Mouse (Mus musculus): ENCODE data around the gene Ltbp3. TPM values are rescaled to one million over a fixed set of nuclear protein-coding genes. Genes with fewer than 3 reads are reported as not detected.

Ltbp3 gene
- total and polyA plus RNA-seq, 3 experiments, result 0.13 to 0.22 TPM; not detected in 1

DNA sequence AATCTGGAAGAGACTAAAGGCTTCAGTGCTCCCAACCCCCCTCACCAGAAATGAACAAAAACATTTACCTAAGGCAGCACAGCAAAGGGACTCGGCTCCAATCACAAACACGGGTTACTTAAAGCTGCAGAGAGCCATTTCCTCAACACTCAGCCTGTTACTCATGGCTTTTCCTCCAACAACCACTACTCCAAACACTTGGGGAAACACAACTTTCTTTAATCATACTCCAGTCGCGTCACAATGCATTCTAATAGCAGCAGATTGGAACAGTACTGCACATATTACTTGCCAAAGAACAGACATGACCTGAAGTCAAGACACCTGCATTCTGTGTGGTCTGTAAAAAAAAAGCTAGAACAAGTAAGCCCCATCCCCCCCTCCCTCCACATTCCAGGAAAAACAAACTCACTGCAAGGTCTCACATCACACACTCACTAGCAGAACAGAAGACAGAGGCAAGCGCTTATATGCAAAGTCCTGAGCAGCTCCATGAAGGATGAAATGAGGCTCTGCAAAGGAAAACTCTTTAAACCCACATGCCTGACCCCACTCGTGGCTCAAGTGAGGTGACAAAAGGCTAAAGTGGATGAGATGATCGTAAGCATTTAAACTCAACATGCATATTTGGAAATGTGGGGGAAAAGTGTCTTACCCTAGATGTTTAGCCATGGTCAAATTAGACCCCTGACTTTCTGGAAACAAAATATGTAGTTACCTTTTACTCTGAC lies 56.8 kb downstream of the Ltbp3 start:
- Histone ChIP-seq H3K36me3 (replicated peaks) (peaks cover 60% of the 10 kb centered on the region), H3K4me1 (ENCODE audit: insufficient read depth, low read depth, low read length) (peaks cover 45% of the 10 kb centered on the region), H3K9me3 (replicated peaks) (no peaks in the 10 kb centered on the region), H3K27me3 (ENCODE audit: insufficient read depth, low read length) (no peaks in the 10 kb centered on the region), H3K4me3 (ENCODE audit: low read depth, low read length) (peak overlapping the region; percentile 88)
- no peak for DNase-seq (ENCODE audit: low spot score)
- ATAC-seq (ENCODE audit: extremely low read depth, insufficient number of reproducible peaks, low FRiP score, poor library complexity, severe bottlenecking), result no peak
- no peak; the same call in 1 of the 2 replicates for TF ChIP-seq POLR2AphosphoS5 (IDR thresholded peaks at IDR 0.05; ENCODE audit: insufficient replicate concordance, low read depth, low read length)

DNA sequence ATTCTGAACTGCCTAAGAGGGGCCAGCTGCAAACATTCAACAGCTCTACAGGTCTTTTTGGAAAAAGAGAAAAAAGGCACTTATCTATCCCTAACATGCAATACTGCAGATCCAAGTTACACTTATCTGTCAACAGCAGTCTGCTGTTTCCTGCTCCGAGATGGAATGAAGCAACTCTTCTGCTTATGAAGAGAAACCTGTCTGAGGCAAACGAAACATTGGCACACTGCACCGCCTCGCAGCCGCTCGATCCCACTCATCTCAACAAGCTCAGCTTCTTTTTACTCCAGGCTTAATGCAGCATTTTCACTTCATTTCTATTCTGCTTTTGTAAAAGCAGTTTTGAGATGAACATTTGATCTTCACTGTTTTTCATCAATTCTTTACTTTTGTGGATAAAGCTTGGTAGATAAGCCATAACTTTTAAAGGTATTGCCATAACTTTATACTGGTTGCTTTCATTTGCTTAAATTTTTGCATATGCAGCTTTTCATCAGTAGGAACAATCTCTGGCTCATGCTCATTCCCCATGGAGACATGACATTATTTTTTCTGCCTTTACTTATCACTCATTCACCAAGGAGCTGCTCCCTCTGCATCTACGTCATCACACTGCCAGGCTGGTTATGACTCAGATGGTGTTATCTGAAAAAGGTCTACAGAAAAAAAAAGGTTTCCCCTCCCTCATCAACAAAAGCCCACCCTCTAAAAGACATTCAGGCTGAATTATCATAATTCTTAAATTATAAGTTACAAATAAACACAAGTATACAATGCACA lies 58.2 kb downstream of the Ltbp3 start:
- ATAC-seq (ENCODE audit: extremely low read depth, insufficient number of reproducible peaks, low FRiP score, poor library complexity, severe bottlenecking) (no peak), DNase-seq (ENCODE audit: low spot score) (no peak)
- Histone ChIP-seq H3K9me3 (replicated peaks) (no peaks in the 10 kb centered on the region), H3K4me3 (ENCODE audit: low read depth, low read length) (peak overlapping the region; percentile 88), H3K36me3 (replicated peaks) (peaks cover 60% of the 10 kb centered on the region), H3K4me1 (ENCODE audit: insufficient read depth, low read depth, low read length) (peaks cover 43% of the 10 kb centered on the region), H3K27me3 (ENCODE audit: insufficient read depth, low read length) (no peaks in the 10 kb centered on the region)
- TF ChIP-seq TAL1 (conservative IDR thresholded peaks at IDR 0.05; ENCODE audit: low read depth, low read length), result peak; percentile 72
- no peak for TF ChIP-seq GATA2 (IDR thresholded peaks at IDR 0.05; ENCODE audit: borderline replicate concordance, low read depth, low read length)
- TF ChIP-seq POLR2AphosphoS5 (IDR thresholded peaks at IDR 0.05; ENCODE audit: insufficient replicate concordance, low read depth, low read length), result no peak; the same call in 1 of the 2 replicates

DNA sequence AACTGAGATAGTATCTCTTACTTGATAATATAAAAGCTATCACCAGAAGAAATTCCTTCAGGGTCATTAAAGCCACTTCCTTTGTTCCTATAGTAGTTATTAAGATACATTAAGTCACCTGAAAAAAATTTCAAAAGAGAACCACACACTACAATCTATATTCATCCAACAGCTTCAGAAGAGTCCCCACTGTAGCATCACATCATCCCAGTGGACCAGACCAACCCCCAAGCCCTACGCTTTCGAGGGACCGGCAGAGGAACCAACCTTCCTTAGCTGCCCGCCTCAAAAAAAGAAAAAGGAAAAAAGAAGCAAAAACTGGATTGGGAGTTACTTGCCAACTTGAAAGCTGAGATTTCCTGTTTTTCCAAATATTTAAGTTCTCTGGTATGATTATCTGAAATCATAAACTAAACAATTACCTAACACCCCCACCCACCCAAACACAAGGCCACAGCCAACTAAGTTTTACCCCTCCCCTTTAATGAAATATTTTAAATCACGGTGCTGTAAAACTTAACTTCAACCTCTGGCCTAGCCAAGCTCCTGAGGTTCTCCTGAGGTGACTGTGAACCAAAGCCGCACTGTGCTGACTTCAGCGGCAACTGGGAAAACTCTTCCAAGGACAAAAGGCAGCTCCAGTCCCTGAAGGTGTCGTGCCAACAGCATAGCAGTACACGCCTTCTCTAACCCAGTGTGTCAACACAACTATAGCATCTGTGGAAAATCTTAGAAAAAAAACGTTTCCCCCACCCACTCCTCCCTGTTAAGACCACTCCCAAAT lies 59.1 kb downstream of the Ltbp3 start:
- Histone ChIP-seq H3K36me3 (replicated peaks) (peaks cover 58% of the 10 kb centered on the region), H3K27me3 (ENCODE audit: insufficient read depth, low read length) (no peaks in the 10 kb centered on the region), H3K4me3 (ENCODE audit: low read depth, low read length) (peak overlapping the region; percentile 88), H3K4me1 (ENCODE audit: insufficient read depth, low read depth, low read length) (peaks cover 44% of the 10 kb centered on the region), H3K9me3 (replicated peaks) (no peaks in the 10 kb centered on the region)
- no peak for TF ChIP-seq CTCF (IDR thresholded peaks at IDR 0.05; ENCODE audit: low read depth, low read length)
- no peak for TF ChIP-seq GATA1 (IDR thresholded peaks at IDR 0.05; ENCODE audit: borderline replicate concordance, low read length)
- TF ChIP-seq POLR2AphosphoS5 (IDR thresholded peaks at IDR 0.05; ENCODE audit: insufficient replicate concordance, low read depth, low read length), result peak; percentile 93; the same call in 1 of the 2 replicates
- DNase-seq (ENCODE audit: low spot score) (no peak), ATAC-seq (ENCODE audit: extremely low read depth, insufficient number of reproducible peaks, low FRiP score, poor library complexity, severe bottlenecking) (no peak)

DNA sequence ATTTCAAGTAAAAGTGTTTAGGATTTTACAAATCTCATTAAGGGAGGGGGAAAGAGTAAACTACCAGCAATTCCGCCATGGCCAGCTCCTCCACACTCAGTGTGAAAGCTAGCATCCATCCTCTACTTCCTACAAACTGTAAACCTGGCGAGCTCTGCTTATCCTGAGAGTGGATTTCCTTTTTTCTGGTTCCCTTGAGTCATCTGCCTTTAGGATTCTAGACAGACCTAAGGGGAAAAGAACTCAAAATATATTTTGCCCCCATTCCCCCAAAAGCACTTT lies 59.6 kb downstream of the Ltbp3 start:
- Histone ChIP-seq H3K27me3 (ENCODE audit: insufficient read depth, low read length) (no peaks in the 10 kb centered on the region), H3K36me3 (replicated peaks) (peaks cover 53% of the 10 kb centered on the region), H3K4me3 (ENCODE audit: low read depth, low read length) (peak overlapping the region; percentile 88), H3K4me1 (ENCODE audit: insufficient read depth, low read depth, low read length) (peaks cover 44% of the 10 kb centered on the region), H3K9me3 (replicated peaks) (no peaks in the 10 kb centered on the region)
- DNase-seq (ENCODE audit: low spot score) (no peak), ATAC-seq (ENCODE audit: extremely low read depth, insufficient number of reproducible peaks, low FRiP score, poor library complexity, severe bottlenecking) (no peak)
- TF ChIP-seq CTCF (IDR thresholded peaks at IDR 0.05; ENCODE audit: low read depth, low read length) (no peak), GATA1 (IDR thresholded peaks at IDR 0.05; ENCODE audit: borderline replicate concordance, low read length) (no peak), GATA2 (IDR thresholded peaks at IDR 0.05; ENCODE audit: borderline replicate concordance, low read depth, low read length) (no peak)

DNA sequence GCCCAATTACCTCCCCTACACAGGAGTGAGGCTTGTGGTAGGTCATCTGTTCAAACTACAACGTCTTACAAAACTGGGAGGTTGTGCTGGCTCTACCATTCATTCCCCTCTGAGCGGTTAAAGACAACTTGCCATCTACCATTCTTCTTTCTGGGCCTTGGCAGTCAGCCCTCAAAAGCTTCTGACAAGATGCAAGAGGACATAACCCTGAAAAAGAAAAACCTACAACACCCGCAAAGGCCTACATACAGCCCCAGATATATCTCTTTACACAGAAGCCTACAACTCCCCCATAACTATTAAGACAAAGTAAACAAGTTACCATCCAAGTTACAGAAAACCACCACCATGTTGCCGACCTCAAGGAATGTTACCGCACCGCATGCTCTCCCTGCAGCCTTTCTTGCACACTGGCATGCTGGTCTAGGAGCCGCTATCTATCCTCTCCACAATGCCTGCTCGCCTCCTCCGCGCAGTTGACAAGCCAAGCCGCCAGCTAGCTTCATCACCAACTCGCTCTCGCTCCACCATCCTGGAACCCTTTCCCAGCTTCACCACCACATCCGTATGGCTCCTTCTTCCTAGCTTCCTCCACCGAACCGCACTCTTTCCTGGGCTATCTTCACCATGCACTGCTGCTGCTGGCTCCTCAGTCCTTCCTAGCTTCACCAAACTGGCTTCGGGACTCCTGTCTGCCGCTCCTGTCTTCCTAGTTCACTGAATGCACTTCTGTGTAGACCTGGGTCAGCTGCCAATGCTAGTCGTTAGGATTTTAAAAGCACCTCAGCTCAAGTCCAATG lies 60.1 kb downstream of the Ltbp3 start:
- no peaks in the 10 kb centered on the region for H3K9me3 ChIP-seq (replicated peaks)
- H3K4me3 ChIP-seq (ENCODE audit: low read depth, low read length), result peak overlapping the region; percentile 88
- H3K4me1 ChIP-seq (ENCODE audit: insufficient read depth, low read depth, low read length), result peaks cover 47% of the 10 kb centered on the region
- no peak for TF ChIP-seq GATA1 (IDR thresholded peaks at IDR 0.05; ENCODE audit: borderline replicate concordance, low read length)
- TF ChIP-seq POLR2AphosphoS5 (IDR thresholded peaks at IDR 0.05; ENCODE audit: insufficient replicate concordance, low read depth, low read length), result peak; percentile 96; the same call in 1 of the 2 replicates
- TF ChIP-seq TAL1 (conservative IDR thresholded peaks at IDR 0.05; ENCODE audit: low read depth, low read length), result no peak
- no peaks in the 10 kb centered on the region for H3K27me3 ChIP-seq (ENCODE audit: insufficient read depth, low read length)
- no peak for DNase-seq (ENCODE audit: low spot score)
- ATAC-seq (ENCODE audit: extremely low read depth, insufficient number of reproducible peaks, low FRiP score, poor library complexity, severe bottlenecking), result no peak
- peaks cover 47% of the 10 kb centered on the region for H3K36me3 ChIP-seq (replicated peaks)

DNA sequence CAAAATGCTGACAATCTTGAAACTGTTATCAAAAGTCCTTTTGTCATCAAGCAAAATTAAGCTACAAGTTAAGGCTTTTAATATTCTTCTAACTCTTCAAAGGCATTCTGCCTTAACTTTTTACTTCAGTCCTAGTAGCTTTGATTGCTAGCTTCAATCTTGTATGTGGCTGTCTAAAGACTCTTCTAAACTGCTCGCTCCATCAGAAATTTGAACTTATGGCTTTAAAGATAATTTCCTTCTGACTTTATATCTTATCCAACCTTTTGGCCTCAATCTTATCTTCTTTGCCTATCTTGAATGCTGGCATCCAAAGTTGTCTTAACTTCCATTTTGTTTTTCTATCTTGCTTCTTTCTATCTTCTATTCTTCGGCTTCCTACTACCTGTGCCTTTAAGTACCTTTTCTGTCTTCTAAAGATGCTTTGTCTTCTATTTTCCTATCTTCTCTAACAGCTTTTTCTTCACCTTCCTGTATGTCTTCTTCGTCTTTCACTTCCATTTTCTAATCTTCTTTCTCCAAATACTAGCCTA lies 60.8 kb downstream of the Ltbp3 start:
- H3K36me3 ChIP-seq (replicated peaks), result peaks cover 41% of the 10 kb centered on the region
- H3K4me1 ChIP-seq (ENCODE audit: insufficient read depth, low read depth, low read length), result peaks cover 48% of the 10 kb centered on the region
- peak overlapping the region; percentile 88 for H3K4me3 ChIP-seq (ENCODE audit: low read depth, low read length)
- no peaks in the 10 kb centered on the region for H3K27me3 ChIP-seq (ENCODE audit: insufficient read depth, low read length)
- H3K9me3 ChIP-seq (replicated peaks), result no peaks in the 10 kb centered on the region
- no peak for ATAC-seq (ENCODE audit: extremely low read depth, insufficient number of reproducible peaks, low FRiP score, poor library complexity, severe bottlenecking)
- no peak for DNase-seq (ENCODE audit: low spot score)
- TF ChIP-seq CTCF (IDR thresholded peaks at IDR 0.05; ENCODE audit: low read depth, low read length) (no peak), GATA1 (IDR thresholded peaks at IDR 0.05; ENCODE audit: borderline replicate concordance, low read length) (no peak), GATA2 (IDR thresholded peaks at IDR 0.05; ENCODE audit: borderline replicate concordance, low read depth, low read length) (no peak), TAL1 (conservative IDR thresholded peaks at IDR 0.05; ENCODE audit: low read depth, low read length) (no peak), POLR2AphosphoS5 (IDR thresholded peaks at IDR 0.05; ENCODE audit: insufficient replicate concordance, low read depth, low read length) (no peak; the same call in 1 of the 2 replicates)
